Mouse (Mus musculus): ENCODE results near the gene Pbx1.

- TF ChIP-seq TAL1 (IDR thresholded peaks at IDR 0.05; ENCODE audit: low read length) (no peak), GATA1 (IDR thresholded peaks at IDR 0.05; ENCODE audit: low read length) (no peak)
These were observed 314.7 kb downstream of the Pbx1 start for GRCm38 (mm10) chr1:168117367-168117766.
